Mouse (Mus musculus) effector memory CD4-positive, alpha-beta T cell, adult 5 months (primary cell): Measurements from ENCODE around the gene Kifc5b. TPM values are rescaled to one million over a fixed set of nuclear protein-coding genes. Genes with fewer than 3 reads are reported as not detected.

ENCODE experiments used
- polyA plus RNA-seq: library from polyadenylated mRNA; unstranded; fragments of 100-300 nt; shearing (Covaris generic); gene quantifications from one replicate; pipeline ENCODE4 v1.2.1, GENCODE M21; 2017

Gene Kifc5b
- 0.55 TPM for polyA plus RNA-seq

DNA sequence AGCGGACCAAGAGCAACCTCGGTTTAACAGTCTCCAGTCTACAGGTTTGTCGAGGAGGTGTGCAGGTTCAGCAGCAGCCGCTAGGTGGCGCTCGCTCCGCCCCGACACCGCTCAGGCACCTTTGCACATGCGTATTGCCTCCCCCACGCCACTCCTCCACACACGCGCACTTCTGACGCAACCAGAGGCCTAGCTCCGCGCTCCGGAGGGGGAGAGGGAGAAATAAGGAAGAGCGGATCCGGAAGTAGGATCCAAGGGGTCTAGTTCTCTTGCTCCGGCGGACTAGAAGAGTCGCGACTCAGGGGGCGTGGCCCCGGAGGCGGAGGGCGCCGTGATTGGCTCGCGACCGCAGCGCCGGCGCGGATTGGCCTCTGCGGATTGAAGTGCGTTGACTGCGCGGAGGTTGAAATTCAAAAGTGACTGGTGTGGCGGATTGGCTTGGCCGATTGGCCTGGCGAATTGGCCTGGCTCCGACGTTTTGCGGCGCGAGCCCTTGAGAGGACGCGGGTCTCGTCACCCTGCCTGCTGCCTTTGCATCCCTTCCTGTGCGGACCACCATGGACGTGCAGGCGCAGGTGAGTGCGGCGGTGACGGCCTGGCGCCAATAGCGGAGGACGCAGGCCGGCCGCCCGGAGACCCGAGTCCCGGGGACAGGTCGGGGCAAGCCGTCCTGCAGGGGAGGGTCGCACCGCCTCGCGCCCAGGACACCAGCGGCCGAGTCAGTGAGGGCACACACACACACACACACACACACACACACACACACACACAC, at the start of gene Kifc5b:
TSS of gene Kifc5b (plus strand) at position 381 of the 772 bp plus-strand sequence.

DNA sequence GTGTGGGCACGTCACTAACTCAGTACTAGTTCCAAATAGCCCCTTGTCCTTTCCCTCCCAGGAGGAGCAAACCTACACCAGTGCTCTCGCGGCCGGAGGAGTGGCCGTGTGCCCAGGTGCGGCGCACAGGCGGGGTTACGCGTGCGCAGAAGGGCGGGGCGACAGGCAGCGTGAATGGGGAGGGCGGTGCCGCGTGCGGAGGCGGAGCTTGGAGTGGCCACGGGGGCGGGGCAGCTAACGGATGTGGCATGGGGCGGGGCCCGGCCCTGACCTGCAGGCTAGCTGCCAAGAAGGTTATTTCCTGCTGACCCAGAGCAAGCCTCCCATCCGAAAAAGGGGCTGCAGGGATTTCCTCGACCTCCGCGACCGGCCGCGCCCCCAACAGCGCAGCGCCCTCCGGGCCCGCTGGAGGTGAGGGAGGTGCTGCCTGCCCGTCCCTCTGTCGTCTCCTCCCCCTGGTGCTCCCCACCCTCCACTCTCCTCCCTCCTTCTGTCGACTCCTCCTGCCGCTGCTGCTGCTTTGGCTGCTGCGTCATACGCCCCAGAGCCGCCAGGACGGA, 16.0 kb downstream of the Kifc5b start, which contains the start of gene Phf1:
TSS of gene Phf1 (plus strand) at position 214 of the 560 bp plus-strand sequence.

DNA sequence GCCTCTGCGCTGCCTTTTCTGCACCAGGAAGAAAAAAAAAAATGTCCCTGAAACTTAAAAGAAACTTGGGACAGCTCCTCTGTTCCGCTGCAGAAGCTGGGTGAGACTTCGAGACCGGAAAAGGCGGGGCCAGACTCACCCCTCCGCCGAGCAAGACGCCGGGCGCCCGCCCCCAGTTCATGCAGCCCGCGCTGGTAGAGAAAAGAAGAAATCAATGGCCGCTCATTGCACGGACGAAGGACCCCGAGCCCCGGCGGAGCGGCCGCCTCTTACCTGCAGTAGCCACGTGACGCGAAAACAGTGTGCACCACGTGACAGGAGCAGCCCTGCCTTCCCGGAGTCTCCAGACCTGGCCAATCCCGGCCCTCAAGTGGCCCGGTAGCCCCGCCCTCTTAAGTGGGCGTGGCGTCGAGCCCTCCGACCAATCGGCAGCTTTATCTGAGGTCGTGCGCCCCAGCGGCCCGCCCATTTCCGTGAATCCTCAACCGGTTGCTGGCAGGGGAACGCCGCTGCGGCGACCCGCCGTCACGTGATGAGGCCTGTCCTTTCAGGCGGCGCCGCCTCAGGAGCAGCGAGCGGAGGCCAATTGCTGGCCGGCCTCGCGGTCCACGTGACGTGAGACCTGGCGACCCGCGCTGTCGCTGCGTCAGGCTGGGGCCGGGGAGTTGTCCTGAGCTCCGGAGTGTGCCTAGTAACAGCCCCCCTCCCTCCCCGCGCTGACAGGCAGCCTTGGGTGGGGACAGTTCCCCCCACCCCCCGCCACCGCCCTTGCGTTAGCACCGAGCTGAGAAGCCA, 22.5 kb downstream of the Kifc5b start, which contains the start of gene Cuta:
TSS of gene Cuta (minus strand) at position 392 of the 795 bp plus-strand sequence.

DNA sequence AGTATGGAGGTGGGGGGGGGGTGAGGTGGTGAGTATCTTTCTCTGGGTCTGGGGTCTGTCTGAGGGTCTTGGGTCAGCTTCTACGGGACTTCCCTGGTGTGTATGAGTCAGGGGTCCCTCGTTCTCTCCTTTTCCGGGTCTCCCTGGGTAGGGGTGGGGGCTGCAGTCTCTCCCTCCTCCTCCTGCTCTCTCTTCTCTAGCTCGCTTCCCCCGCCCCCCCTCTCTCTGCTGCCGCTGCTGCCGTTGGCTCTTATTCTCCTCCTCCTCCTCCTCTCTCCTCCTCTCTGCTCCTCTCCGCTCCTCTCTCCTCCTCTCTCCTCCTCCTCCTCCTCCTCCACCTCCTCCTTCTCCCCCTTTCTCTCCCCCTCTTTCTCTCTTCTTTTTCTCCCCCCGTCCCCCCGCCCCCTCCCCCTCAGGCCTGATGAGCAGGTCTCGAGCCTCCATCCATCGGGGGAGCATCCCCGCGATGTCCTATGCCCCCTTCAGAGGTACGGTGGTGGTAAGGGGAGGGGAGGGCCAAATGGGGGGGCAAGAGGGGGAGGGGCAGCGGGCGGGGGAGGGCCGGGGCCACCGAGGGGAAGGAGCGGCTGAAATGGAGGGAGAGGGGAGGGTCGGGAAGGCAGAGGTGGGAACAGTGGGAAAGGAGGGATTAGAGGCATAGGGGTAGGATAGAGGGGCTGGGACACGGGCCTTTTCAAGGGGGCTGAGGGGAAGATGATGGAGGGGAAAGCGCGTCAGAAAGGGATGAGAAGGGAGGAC, 24.3 kb downstream of the Kifc5b start, which contains the start of gene Syngap1:
TSS of gene Syngap1 (plus strand) at position 223 of the 759 bp plus-strand sequence.

DNA sequence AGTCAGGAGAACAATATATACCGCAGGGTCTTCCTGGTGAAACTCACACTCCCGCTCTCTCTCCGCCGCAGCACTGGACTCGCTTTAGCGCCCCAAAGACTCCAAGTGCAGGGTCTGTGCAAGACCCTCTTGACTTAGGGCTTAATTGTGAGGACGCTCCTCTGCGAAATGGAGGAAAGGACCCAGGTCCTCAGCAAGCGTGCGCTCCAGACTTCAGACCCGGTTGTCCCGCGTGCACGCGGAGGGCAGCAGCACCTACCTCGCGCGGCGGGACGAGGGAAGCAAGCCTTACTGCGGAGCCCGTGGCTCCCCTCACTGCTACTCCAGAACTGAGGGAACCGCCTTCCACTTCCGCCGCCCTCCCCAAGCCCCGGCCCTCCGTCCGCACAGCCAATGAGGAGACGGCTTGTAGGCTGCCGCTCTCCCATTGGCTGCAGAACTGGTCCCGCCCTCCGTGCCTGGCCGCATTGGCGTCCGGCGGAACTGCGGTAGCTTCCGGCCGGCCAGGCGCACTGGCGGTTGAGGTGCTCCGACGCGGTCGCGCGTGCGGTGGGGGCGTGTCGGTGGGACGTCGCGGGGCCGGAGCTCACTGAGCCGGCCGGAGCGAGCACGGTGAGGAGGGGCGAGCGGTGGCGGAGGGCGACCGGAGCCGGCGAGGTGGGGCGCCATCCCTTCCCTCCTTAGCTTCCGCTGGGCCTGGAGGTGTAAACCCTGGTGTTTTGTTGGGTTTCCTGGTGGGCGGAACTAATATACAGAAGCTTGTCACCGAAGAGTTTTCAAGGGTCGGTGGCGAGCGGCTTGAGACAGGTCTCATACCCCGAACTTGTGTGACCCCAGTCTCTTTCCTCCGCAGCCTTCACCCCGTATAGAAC, 56.0 kb downstream of the Kifc5b start, which contains the start of gene Zbtb9:
TSS of gene Zbtb9 (plus strand) at position 465 of the 872 bp plus-strand sequence.

Other genes with a start within 250 kb of the Kifc5b start
- gene Crebrf, start 201.4 kb upstream of the Kifc5b start, polyA plus RNA-seq = 155 TPM
- gene Bnip1, start 136.0 kb upstream of the Kifc5b start, polyA plus RNA-seq = 20.2 TPM
- not detected for gene Nkx2-5, start 72.1 kb upstream of the Kifc5b start, polyA plus RNA-seq
- 148 TPM for gene Phf1, start 16.0 kb downstream of the Kifc5b start, polyA plus RNA-seq
- 92.7 TPM for gene Cuta, start 22.5 kb downstream of the Kifc5b start, polyA plus RNA-seq
- not detected for gene Syngap1, start 24.2 kb downstream of the Kifc5b start, polyA plus RNA-seq
- 19.5 TPM for gene Zbtb9, start 56.1 kb downstream of the Kifc5b start, polyA plus RNA-seq
- 0.64 TPM for gene Bak1, start 111.9 kb downstream of the Kifc5b start, polyA plus RNA-seq
- 26.1 TPM for gene Itpr3, start 140.2 kb downstream of the Kifc5b start, polyA plus RNA-seq
- gene Uqcc2, start 216.8 kb downstream of the Kifc5b start, polyA plus RNA-seq = 64.4 TPM